Mouse (Mus musculus) midbrain, embryonic 13.5 days (tissue): ENCODE measurements at regions not wholly inside any gene's neighbourhood (a gene's known extent, or its start where the extent isn't known, plus 50 kb on each side); places are given as distances from the start of the nearest gene placed in this dataset.

ENCODE experiments used
- ATAC-seq: fragments of 200-750 bp; cut with Nextera tagmentation; 2 replicates; pipeline ENCODE4 v1.8.0; 2017; ENCODE audit warnings: mild to moderate bottlenecking, moderate TSS enrichment, moderate library complexity
- H3K27ac ChIP-seq: fragments of 300-500 bp; sonication (generic); 2 replicates; pipeline ENCODE4 v1.5.1; 2015; ENCODE audit warnings: inconsistent platforms, mild to moderate bottlenecking, moderate library complexity
- H3K27me3 ChIP-seq: fragments of 300-500 bp; sonication (generic); 2 replicates; pipeline ENCODE4 v1.6.1; 2015; ENCODE audit warnings: mild to moderate bottlenecking, inconsistent platforms
- H3K36me3 ChIP-seq: fragments of 300-500 bp; sonication (generic); 2 replicates; pipeline ENCODE4 v1.6.1; 2015; ENCODE audit warnings: mild to moderate bottlenecking, inconsistent platforms
- H3K4me1 ChIP-seq: fragments of 300-500 bp; sonication (generic); replicated peaks from 2 replicates; pipeline ENCODE4 v1.6.1; 2015; ENCODE audit warnings: inconsistent platforms
- H3K4me2 ChIP-seq: fragments of 300-500 bp; sonication (generic); replicated peaks from 2 replicates; pipeline ENCODE4 v1.6.1; 2015; ENCODE audit warnings: moderate library complexity, mild to moderate bottlenecking, inconsistent platforms
- H3K4me3 ChIP-seq: fragments of 300-500 bp; sonication (generic); replicated peaks from 2 replicates; pipeline ENCODE4 v1.5.1; 2015; ENCODE audit warnings: mild to moderate bottlenecking, inconsistent platforms
- H3K9ac ChIP-seq: fragments of 300-500 bp; sonication (generic); replicated peaks from 2 replicates; pipeline ENCODE4 v1.6.1; 2015; ENCODE audit warnings: mild to moderate bottlenecking, inconsistent platforms
- H3K9me3 ChIP-seq: fragments of 300-500 bp; sonication (generic); 2 replicates; pipeline ENCODE4 v1.6.1; 2016; ENCODE audit warnings: mild to moderate bottlenecking, inconsistent platforms
- WGBS: fragments of 180-500 bp; shearing (Covaris S2); methylation state at CpG from one replicate; pipeline ENCODE4 v1.1.7; 2015; 5-methylcytosine and 5-hydroxymethylcytosine counted together

- no peaks in the 10 kb centered on the region for H3K36me3 ChIP-seq
- H3K9me3 ChIP-seq, result no peaks in the 10 kb centered on the region
- no peak for ATAC-seq
- H3K4me2 ChIP-seq, result no peak overlapping the region
- H3K9ac ChIP-seq, result no peak overlapping the region
- no peaks in the 10 kb centered on the region for H3K27me3 ChIP-seq
- 39% methylated on average over 14 of the region's 14 CpGs for WGBS
- H3K27ac ChIP-seq, result peak overlapping the region; percentile 90
- H3K4me3 ChIP-seq, result no peak overlapping the region
- H3K4me1 ChIP-seq, result peaks cover 31% of the 10 kb centered on the region
Measured at GRCm38 (mm10) chr8:34398914-34399813, 287.6 kb upstream of the Gm10131 start.

- H3K4me3 ChIP-seq, result no peak overlapping the region
- 0 out of 2 replicates have a peak overlapping the region, but pooled peaks have one; percentile 42 for H3K9ac ChIP-seq
Measured at GRCm38 (mm10) chr8:34397583-34398411, 286.3 kb upstream of the Gm10131 start.

GRCm38 (mm10) chr8:34397225-34397582 lies 285.7 kb upstream of the Gm10131 start:
- H3K4me1 ChIP-seq, result peaks cover 40% of the 10 kb centered on the region
- no peaks in the 10 kb centered on the region for H3K36me3 ChIP-seq
- H3K27me3 ChIP-seq, result no peaks in the 10 kb centered on the region
- peak overlapping the region; percentile 90 for H3K27ac ChIP-seq
- H3K9me3 ChIP-seq, result no peaks in the 10 kb centered on the region
- 43% methylated on average over 4 of the region's 4 CpGs for WGBS
- H3K9ac ChIP-seq, result 0 out of 2 replicates have a peak overlapping the region, but pooled peaks have one; percentile 42
- H3K4me3 ChIP-seq, result no peak overlapping the region
- H3K4me2 ChIP-seq, result peak overlapping the region; percentile 32
- no peak for ATAC-seq

More at GRCm38 (mm10) chr8:34397583-34398411, 286.3 kb upstream of the Gm10131 start:
- no peaks in the 10 kb centered on the region for H3K9me3 ChIP-seq
- peak overlapping the region; percentile 90 for H3K27ac ChIP-seq
- H3K4me1 ChIP-seq, result peaks cover 34% of the 10 kb centered on the region
- no peaks in the 10 kb centered on the region for H3K36me3 ChIP-seq
- ATAC-seq, result peak; percentile 77
- peak overlapping the region; percentile 32 for H3K4me2 ChIP-seq
- WGBS, result 15% methylated on average over 23 of the region's 23 CpGs
- no peaks in the 10 kb centered on the region for H3K27me3 ChIP-seq

GRCm38 (mm10) chr8:34392981-34393828 lies 281.7 kb upstream of the Gm10131 start:
- H3K27ac ChIP-seq, result peak overlapping the region; percentile 80
- ATAC-seq, result no peak
- H3K9me3 ChIP-seq, result no peaks in the 10 kb centered on the region
- H3K4me2 ChIP-seq, result no peak overlapping the region
- H3K9ac ChIP-seq, result no peak overlapping the region
- H3K4me3 ChIP-seq, result no peak overlapping the region
- 84% methylated on average over 15 of the region's 15 CpGs for WGBS
- H3K27me3 ChIP-seq, result no peaks in the 10 kb centered on the region
- H3K36me3 ChIP-seq, result no peaks in the 10 kb centered on the region
- peaks cover 30% of the 10 kb centered on the region for H3K4me1 ChIP-seq

- Histone ChIP-seq H3K9me3 (no peaks in the 10 kb centered on the region), H3K4me1 (peaks cover 22% of the 10 kb centered on the region), H3K27ac (peak overlapping the region; percentile 80), H3K4me2 (no peak overlapping the region), H3K27me3 (no peaks in the 10 kb centered on the region), H3K4me3 (no peak overlapping the region), H3K36me3 (no peaks in the 10 kb centered on the region), H3K9ac (no peak overlapping the region)
- peak; percentile 87 for ATAC-seq
- 54% methylated on average over 14 of the region's 14 CpGs for WGBS
Measured at GRCm38 (mm10) chr8:34392208-34392980, 280.9 kb upstream of the Gm10131 start.

- Histone ChIP-seq H3K9ac (no peak overlapping the region), H3K4me3 (no peak overlapping the region), H3K27me3 (no peaks in the 10 kb centered on the region), H3K36me3 (no peaks in the 10 kb centered on the region), H3K4me1 (0 out of 2 replicates have a peak, but pooled peaks cover 4% of the 10 kb centered on the region), H3K4me2 (no peak overlapping the region), H3K27ac (no peak overlapping the region), H3K9me3 (no peaks in the 10 kb centered on the region)
- 65% methylated on average over 10 of the region's 10 CpGs for WGBS
- no peak for ATAC-seq
Measured at GRCm38 (mm10) chr8:34385806-34386439, 274.4 kb upstream of the Gm10131 start.

GRCm38 (mm10) chr8:34380615-34381014 lies 269.1 kb upstream of the Gm10131 start:
- Histone ChIP-seq H3K27ac (no peak overlapping the region), H3K4me3 (no peak overlapping the region), H3K9me3 (no peaks in the 10 kb centered on the region), H3K36me3 (no peaks in the 10 kb centered on the region), H3K4me2 (no peak overlapping the region; the same call in 1 of the 2 replicates), H3K27me3 (no peaks in the 10 kb centered on the region), H3K9ac (no peak overlapping the region), H3K4me1 (peaks cover 13% of the 10 kb centered on the region)
- 53% methylated on average over 19 of the region's 19 CpGs for WGBS
- no peak for ATAC-seq

DNA sequence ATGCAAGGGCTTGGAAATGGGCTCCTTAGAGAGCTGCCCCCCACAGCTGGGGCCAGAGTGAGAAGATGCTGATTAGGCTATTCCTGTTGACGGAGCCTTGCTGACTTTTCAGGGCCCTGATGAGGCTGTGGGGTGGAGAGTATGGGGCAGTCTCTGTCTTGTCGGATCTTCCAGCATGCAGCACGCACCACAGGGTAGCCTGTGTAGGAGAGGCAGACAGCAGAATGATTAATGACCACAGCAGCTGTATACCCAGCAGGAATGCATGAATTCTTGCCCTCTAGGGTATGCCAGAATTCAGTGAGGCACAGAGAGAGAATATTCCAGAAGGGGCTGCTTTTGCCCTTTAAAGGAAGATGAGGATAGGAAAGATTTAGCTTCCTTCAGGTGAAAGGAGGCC lies 265.6 kb upstream of the Gm10131 start:
- H3K27ac ChIP-seq, result 0 out of 2 replicates have a peak overlapping the region, but pooled peaks have one; percentile 51
- peaks cover 37% of the 10 kb centered on the region for H3K4me1 ChIP-seq
- H3K4me2 ChIP-seq, result no peak overlapping the region
- peak; percentile 60; the same call in 1 of the 2 replicates for ATAC-seq
- no peaks in the 10 kb centered on the region for H3K27me3 ChIP-seq
- H3K9ac ChIP-seq, result no peak overlapping the region
- WGBS, result 30% methylated on average over 3 of the region's 3 CpGs
- no peaks in the 10 kb centered on the region for H3K36me3 ChIP-seq
- no peak overlapping the region for H3K4me3 ChIP-seq
- no peaks in the 10 kb centered on the region for H3K9me3 ChIP-seq

DNA sequence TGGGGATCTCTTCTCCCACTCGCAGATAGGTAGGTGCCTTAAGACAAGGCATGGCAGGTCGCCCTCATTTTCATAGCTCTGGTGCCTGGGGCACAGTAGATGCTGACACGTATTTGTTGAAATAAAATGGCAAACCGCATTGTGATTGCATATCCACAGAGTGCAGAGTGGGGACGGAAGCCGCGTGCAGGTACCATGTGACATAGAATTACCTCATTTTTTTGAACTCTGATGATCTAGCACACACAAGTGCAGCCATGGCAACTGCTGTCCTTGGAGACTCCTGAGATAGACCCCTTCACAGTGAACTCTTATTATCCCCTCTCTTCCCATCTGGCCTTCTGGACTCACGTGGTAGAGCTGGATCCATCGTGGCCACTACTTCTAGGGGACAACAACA lies 262.7 kb upstream of the Gm10131 start:
- Histone ChIP-seq H3K4me2 (no peak overlapping the region), H3K9ac (no peak overlapping the region), H3K9me3 (no peaks in the 10 kb centered on the region), H3K4me3 (no peak overlapping the region), H3K27ac (no peak overlapping the region), H3K27me3 (no peaks in the 10 kb centered on the region), H3K4me1 (peaks cover 47% of the 10 kb centered on the region), H3K36me3 (no peaks in the 10 kb centered on the region)
- ATAC-seq, result no peak
- 87% methylated on average over 9 of the region's 9 CpGs for WGBS

GRCm38 (mm10) chr8:34372666-34372980 lies 261.1 kb upstream of the Gm10131 start:
- H3K27me3 ChIP-seq, result no peaks in the 10 kb centered on the region
- no peaks in the 10 kb centered on the region for H3K36me3 ChIP-seq
- WGBS, result 50% methylated on average over 6 of the region's 6 CpGs
- H3K4me2 ChIP-seq, result no peak overlapping the region
- no peak for ATAC-seq
- no peak overlapping the region for H3K4me3 ChIP-seq
- H3K27ac ChIP-seq, result peak overlapping the region; percentile 69
- H3K9ac ChIP-seq, result no peak overlapping the region
- H3K4me1 ChIP-seq, result peaks cover 47% of the 10 kb centered on the region
- H3K9me3 ChIP-seq, result no peaks in the 10 kb centered on the region
